Mouse (Mus musculus): ENCODE measurements at regions not wholly inside any gene's neighbourhood (a gene's known extent, or its start where the extent isn't known, plus 50 kb on each side); places are given as distances from the start of the nearest gene placed in this dataset.
A peak's percentile ranks its signal among the peaks of the same experiment; 100 is the strongest.

DNA sequence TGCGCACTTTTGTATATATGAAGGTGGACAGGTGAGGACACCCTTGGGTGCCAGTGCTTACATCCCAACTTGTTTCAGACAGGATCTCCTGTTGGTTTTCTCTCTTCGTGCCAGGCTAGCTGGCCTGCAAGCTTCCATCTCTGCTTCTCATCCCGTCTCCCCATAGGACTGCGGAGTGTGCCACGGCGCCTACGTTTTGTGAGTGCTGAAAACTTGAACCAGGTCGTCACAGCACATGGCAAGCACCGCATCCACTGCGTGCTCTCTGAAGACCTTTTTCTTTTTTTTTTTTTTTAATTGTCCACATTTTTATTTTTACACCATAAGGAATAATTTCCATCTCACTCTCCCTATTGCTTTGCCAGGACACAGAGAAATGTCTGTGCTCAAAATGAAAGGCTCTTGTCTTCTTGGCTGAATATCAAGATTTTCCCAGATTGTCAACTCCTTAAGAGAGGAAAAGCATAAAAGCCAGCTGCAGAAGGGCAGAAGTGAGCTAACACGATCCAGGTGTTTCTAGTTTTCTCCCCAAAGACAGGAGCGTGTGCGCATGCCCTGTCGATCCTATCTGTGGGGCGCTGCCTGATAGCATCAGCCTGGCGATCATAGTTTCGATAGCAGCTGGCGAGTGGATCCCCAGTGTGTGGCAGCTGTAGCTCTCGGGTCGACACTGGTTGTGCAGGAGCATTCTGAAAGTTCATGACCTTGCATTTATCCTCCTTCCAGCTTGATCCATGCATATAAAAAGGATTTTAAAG lies 326.4 kb upstream of the Ddhd1 start:
- DNase-seq (ENCODE audit: low read depth, low spot score) = no peak

DNA sequence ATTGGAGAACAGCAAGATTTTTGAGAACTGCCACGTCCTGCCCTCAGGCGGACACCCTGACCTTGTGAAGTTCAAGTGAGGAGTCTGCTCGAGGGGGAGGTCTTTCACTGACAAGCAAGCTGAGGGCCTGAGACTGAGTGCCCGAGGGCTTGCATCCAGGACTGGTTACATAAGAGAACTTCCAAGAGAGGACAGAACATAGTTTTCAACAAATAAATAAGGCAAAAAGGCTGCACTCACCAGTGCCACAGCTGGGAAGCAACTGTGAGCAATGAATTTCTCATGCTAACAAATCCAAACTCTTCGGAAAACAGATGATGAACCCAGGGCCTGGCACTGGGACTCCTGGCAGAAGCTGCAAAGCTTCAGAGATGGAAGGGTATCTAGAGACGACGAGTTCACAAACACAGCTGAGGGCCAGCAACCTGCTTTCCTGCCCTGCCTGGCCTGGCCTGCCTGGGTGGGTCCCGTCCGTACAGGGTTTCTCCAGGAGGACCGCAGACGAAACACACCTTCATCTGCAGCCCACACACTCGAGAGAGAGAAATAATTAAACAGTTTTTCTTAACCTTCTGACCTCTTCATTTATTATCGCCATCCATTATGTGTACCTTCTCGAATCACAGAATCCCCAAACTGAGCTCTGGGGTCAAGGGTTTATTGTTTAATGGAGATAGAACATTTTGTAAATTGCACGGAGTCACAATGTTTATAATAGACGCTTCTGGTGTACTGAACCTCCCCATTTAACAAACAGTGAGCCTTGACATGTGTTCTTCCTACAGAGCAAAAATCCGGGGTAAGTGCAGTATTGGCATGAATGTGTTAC lies 334.3 kb upstream of the Ddhd1 start:
- no peak for DNase-seq (ENCODE audit: low read depth, low spot score)

DNA sequence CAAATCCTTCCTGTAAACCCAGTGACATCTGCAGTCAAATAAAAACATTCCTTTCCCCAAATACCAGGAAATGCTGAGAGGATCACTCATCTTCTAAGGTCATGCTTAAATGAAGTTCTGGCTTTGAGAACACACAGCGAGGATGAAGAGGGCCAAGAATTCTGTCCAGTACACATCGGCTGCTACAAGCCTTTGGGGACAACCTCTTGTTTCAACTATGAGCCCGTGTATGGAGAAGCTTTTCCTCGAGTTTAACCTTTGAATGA lies 334.9 kb upstream of the Ddhd1 start:
- no peak for DNase-seq (ENCODE audit: low read depth, low spot score)

DNA sequence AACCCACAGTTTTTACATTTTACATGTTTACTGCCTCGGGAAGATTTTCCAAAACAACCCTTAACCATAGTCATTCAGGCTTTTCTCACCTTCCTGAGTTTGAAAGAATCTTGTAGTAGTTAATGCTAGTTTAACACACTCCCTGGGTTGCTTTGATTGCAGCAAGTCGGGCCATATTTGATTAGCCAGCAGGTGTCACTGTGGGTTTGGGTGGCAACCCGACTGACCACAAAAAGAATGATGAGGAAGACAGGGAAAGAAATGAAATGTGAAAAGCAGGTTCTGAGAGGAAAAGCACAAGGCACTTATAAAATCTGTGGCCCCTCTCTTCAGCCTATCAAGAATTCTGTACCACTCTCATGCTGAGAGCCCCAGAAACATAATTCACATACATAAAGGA lies 335.7 kb upstream of the Ddhd1 start:
- peak; percentile 78 for DNase-seq (ENCODE audit: low read depth, low spot score)

GRCm38 (mm10) chr14:45996760-45997159 lies 338.8 kb upstream of the Ddhd1 start:
- DNase-seq (ENCODE audit: low read depth, low spot score) = peak; percentile 38

DNA sequence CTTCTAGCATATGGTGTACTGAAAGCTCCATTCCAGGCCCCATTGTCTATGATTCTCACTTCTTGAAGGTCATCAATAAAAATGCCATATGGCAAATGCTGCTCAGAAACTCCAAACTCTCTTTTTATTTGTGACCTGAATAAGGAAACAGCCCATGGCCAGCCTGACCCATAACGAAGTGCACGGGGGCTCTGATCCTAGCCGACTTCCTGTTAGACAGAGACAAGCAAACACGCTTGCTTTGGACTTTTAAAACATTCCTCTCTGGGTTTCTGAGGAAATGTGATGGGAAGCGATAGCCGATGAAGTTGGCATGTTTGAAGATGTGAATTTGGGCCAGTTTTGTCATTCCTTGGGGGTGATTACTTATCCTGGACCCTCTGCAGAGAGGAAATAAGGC lies 346.1 kb upstream of the Ddhd1 start:
- DNase-seq (ENCODE audit: low read depth, low spot score) = no peak

GRCm38 (mm10) chr14:46005307-46005706 lies 347.4 kb upstream of the Ddhd1 start:
- DNase-seq (ENCODE audit: low read depth, low spot score) = no peak

GRCm38 (mm10) chr14:46013232-46013631 lies 355.3 kb upstream of the Ddhd1 start:
- DNase-seq (ENCODE audit: low read depth, low spot score) = no peak

DNA sequence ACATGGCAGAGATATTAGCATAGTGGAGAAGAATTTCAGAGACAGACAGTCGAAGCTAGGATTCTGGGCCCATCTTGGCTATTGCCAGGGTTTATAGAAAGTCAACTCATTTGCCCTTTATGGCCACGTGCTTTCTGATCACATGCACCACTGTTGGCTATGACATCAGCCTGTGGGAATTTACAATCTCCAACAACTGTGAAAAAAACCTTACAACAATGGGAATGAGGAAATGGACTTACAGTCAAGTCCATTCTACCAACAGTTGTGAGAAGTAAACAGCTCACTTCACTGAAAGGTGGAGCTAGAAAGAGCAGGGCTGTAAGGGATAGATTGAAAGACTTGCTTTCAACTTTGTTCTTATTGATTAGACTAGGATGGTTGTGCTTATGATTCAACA lies 356.1 kb upstream of the Ddhd1 start:
- no peak for DNase-seq (ENCODE audit: low read depth, low spot score)

DNA sequence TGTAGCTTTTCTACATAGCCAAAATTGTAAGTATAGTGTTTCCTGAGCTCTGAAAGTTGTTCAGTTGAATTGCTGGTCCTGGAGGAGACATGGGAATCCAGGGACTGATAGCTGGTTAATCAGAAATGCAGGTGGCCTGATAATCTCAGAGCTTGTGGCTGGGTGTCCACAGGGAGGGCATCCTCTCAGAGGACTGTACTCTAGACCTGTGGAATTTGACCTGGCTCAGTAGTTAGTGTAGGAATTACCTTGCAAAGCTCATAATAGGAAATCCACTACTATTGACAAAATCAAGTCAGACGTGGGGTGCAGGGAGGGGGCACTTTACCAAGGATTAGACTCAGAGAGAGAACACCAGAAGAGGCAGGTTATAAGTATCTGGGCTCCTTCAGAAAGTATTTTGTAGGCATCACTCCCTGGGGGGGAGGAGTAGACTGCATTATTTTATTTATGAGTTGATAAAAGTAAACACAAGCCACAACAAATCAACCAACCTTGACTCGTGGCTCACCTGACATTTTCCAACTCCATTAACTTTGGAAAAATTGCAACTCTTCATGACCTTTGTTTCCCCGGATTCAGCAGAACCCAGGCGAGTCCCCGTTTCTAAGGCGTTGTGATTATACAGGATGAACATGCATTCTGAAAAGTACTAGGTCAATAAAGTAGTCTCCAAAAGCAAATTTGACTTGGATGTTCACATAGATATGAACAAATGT lies 357.9 kb upstream of the Ddhd1 start:
- DNase-seq (ENCODE audit: low read depth, low spot score) = no peak

- no peak for DNase-seq (ENCODE audit: low read depth, low spot score)
Observed at GRCm38 (mm10) chr14:46016701-46017106, 358.8 kb upstream of the Ddhd1 start.

GRCm38 (mm10) chr14:46017286-46017685 lies 359.3 kb upstream of the Ddhd1 start:
- no peak for DNase-seq (ENCODE audit: low read depth, low spot score)

DNA sequence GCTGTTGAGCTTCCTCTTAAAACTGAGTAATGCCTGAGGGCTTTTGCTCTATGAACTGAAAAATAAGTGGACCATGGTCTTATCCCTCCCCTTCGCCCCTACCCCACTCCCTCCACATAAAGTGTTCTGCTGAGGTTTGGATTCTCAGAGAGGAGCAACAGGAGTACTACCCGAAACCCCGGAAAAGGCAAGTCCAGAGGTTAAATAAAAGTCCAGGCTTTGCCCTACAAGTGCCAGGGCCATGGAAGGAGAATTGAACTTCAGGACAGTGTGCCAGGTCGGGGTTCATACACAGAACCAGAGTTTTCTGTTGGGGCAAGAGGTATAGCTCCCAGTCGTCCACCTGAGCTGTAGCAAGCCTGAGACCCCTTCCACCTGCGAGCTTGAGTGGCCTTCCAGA lies 360.0 kb upstream of the Ddhd1 start:
- no peak for DNase-seq (ENCODE audit: low read depth, low spot score)

DNA sequence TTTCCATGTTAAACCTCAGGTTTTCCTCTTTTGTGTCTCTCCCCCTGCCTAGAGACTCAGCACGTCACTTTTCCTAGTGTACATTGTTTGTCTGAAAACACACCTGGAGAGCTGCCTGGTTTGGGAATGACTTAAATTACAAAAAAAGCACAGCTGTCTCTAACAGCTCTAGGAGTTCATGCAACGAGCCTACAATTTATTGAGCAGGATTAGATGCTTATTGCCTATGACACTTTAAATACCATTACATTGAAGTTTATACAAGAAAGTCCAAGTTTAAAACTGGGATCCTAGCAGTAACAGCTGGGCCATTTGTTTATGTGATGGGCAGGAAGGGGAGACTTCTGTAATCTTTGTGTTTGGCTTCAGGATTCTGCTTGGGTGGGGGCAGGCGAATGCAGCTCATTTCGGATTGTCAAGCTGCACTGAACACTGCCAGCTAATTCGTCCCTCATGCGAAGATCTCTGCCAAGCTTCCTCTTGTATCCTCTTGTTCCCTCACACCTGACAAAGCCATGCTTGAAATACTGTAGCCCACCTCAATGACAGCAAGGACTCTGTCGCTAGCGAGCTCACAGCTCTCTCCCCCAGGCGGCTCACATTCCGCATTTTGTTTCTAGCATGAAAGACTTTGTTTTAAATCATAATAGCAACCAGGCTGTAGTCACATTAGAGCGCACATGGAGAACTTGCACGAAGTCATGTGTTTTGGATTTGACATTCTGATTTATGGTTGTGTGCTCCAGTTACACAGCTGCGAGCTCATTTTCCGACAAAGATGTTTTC lies 359.8 kb upstream of the Gm15217 start:
- no peak for DNase-seq (ENCODE audit: low read depth, low spot score)

- DNase-seq (ENCODE audit: low read depth, low spot score) = peak; percentile 18
Observed at GRCm38 (mm10) chr14:46034301-46034700, 344.9 kb upstream of the Gm15217 start.

- peak; percentile 58 for DNase-seq (ENCODE audit: low read depth, low spot score)
Observed at GRCm38 (mm10) chr14:46060622-46061381, 318.4 kb upstream of the Gm15217 start.

GRCm38 (mm10) chr14:46067102-46067801 lies 312.0 kb upstream of the Gm15217 start:
- no peak for DNase-seq (ENCODE audit: low read depth, low spot score)

DNA sequence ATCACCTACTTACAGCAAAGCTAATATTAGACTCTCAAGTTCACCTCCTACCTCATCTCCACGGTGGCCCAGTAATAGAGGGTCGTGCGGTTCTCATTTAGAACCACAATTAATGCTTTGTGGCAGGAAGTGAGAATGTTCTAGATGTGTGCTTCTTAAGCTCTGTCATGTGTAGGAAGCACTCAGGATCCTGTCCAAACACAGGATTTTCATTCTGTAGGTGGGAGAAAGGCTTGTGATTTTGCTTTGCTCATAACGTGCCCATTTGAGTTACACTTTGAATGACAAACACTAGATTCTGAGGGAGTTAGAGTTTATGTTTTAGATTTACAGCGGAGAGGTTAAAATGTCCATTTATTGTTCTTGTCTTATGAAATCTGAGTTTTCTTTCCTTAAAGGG lies 308.0 kb upstream of the Gm15217 start:
- peak; percentile 63 for DNase-seq (ENCODE audit: low read depth, low spot score)

DNA sequence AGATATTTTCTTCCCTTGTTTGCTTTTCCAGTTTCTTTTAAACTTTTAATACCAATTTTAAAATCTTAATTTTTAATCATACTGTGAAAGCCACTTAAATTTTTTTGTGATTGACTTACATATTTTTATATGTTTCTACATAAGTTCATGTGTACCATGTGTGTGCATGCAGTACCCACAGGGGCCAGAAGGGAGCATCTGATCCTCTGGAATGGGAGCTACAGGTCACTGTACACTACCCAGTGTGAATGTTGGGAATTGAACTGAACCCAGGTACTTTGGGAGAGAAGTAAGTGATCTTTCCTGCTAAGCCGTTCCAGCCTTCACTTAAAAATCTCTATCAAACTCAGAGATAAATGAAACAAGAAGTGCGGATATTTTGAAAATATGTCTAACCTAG lies 302.5 kb upstream of the Gm15217 start:
- no peak for DNase-seq (ENCODE audit: low read depth, low spot score)

DNA sequence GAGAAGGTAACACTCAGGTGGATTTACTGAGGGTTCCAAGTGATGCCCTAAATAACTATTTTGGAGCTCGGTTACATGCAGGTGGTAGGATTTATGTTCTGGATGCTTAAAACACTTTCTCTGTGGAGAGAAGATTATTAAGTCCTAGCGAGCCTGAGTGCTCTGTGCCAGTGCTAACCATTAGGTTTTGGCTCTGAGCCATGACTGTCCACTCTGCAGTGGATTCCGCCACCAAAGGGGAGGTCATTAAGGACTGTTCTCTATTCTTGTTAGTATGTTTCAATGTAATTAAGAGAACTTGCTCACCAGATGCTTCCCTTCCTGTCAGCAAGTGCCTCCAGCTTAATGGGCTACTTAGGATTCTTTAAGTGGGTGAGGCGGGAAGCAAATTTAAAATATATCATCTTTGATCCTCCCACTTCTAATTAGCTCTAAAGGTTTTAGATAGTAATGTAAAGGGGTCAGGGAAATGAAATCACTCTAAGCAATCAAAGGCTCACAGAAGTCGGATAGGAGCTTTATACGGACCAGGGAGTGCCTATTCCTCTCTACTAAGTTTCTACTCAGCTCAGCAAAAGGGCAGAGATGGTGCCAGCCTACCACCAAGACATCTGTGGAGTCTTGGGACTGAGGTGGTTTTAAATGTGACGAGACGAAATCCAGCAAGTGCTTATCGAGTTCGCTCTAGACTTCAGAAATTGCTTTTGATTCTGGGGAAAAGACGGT lies 301.6 kb upstream of the Gm15217 start:
- DNase-seq (ENCODE audit: low read depth, low spot score) = peak; percentile 7
